In the genomic region with DNA sequence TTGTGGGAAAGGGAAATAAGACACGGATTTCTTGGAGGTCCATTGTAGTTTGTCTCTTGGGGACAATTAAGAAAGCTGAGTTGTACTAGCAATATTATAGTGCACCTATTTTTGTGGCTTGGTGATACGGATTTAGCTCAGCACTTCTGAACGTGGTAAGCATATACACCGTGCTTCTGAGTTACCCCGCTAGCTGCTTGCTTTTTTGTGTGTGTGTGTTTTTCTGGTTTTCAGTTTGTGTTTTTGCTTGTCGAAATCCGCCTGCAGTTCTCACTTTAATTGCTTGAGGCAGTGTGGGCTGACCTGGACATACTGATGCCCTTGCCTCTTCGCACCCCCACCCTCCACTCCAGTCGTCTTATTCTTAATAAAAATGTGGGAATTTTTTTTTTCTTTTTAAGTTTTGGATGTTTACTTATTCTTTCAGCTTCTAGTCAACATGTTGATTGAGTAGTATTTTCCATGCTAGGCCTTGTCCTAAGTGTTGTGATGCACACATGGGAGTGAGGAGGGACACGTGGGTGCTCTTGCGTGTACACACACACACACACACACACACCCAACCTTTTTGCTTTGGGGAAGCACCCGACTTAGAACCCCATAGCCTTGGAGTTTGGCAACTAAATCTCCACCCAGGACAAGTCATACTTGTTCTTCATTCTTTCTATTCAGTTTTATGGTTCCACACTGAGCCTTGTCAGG, we compare ENCODE assay signal across 8 mouse cellular contexts. TPM values are rescaled to one million over a fixed set of nuclear protein-coding genes. Genes with fewer than 3 reads are reported as not detected.
DNase-seq lines count a peak whose midpoint lies in the region; ATAC-seq and TF ChIP-seq lines count a peak whose summit lies in the region.

No protein-coding gene starts in this region.

- TF ChIP-seq RAD21 in CH12.LX (IDR thresholded peaks at IDR 0.05; ENCODE audit: low read depth, low read length), result no peak

- peak overlapping the region; percentile 75 for H3K9ac ChIP-seq in CH12.LX (ENCODE audit: insufficient read depth, low read depth)
- peak overlapping the region; percentile 90 for H3K9ac ChIP-seq in limb, embryonic 13.5 days
- peak overlapping the region; percentile 83 for H3K9ac ChIP-seq in neural tube, embryonic 13.5 days

- 29% methylated on average over 12 of the region's 12 CpGs for WGBS in forebrain, embryonic 10.5 days
- 21% methylated on average over 12 of the region's 12 CpGs for WGBS in limb, embryonic 13.5 days
- WGBS in neural tube, embryonic 13.5 days, result 13% methylated on average over 12 of the region's 12 CpGs

- TF ChIP-seq EP300 in CH12.LX (IDR thresholded peaks at IDR 0.05; ENCODE audit: low read length), result no peak

- in situ Hi-C loops in CH12.LX (cut with MboI; ENCODE audit: low pct_ligation_motif_present, low pct_unique_long_range_greater_than_20kb, low sequenced_read_pairs), result no loop called here

- dilution Hi-C loops in CH12.LX (cut with MboI; ENCODE audit: extremely low pct_ligation_motif_present, extremely low pct_unique_long_range_greater_than_20kb, low sequenced_read_pairs), result no loop called here

- DNase-seq in embryo, embryonic 10 days (ENCODE audit: low spot score), result peak; percentile 28
- DNase-seq in embryo, embryonic 9.5 days (ENCODE audit: extremely low spot score), result no peak
- no peak for DNase-seq in CH12.LX (ENCODE audit: extremely low read depth)
- peak; percentile 17 for DNase-seq in forebrain, embryonic 10.5 days (ENCODE audit: extremely low spot score, low spot score)
- no peak for DNase-seq in cerebellum, postnatal 4 days (ENCODE audit: low spot score in 2 of 2)

- H3K27ac ChIP-seq in CH12.LX (ENCODE audit: insufficient read depth, low read depth), result no peak overlapping the region
- peak overlapping the region; percentile 94 for H3K27ac ChIP-seq in forebrain, embryonic 10.5 days
- H3K27ac ChIP-seq in limb, embryonic 13.5 days, result peak overlapping the region; percentile 81; the same call in 1 of the 2 replicates
- peak overlapping the region; percentile 90 for H3K27ac ChIP-seq in neural tube, embryonic 13.5 days (replicated peaks)

- H3K4me2 ChIP-seq in CH12.LX (ENCODE audit: insufficient read depth, low read depth, poor library complexity, severe bottlenecking), result peak overlapping the region; percentile 69
- H3K4me2 ChIP-seq in limb, embryonic 13.5 days (replicated peaks), result peak overlapping the region; percentile 78
- peak overlapping the region; percentile 74 for H3K4me2 ChIP-seq in neural tube, embryonic 13.5 days

- H3K27me3 ChIP-seq in CH12.LX (replicated peaks), result peaks cover 20% of the 10 kb centered on the region
- H3K27me3 ChIP-seq in forebrain, embryonic 10.5 days (ENCODE audit: poor library complexity, severe bottlenecking), result no peaks in the 10 kb centered on the region
- H3K27me3 ChIP-seq in limb, embryonic 13.5 days, result no peaks in the 10 kb centered on the region
- H3K27me3 ChIP-seq in neural tube, embryonic 13.5 days, result no peaks in the 10 kb centered on the region

- 0 out of 2 replicates have a peak, but pooled peaks have one; percentile 5 for ATAC-seq in limb, embryonic 13.5 days (ENCODE audit: low FRiP score, low read depth)
- no peak for ATAC-seq in neural tube, embryonic 13.5 days (ENCODE audit: low read depth)
- no peak for ATAC-seq in activated CD4-positive, CD25-positive, alpha-beta regulatory T cell, adult 4 months

- no peak; a peak in 1 of 4 replicates for TF ChIP-seq CTCF in CH12.LX (conservative IDR thresholded peaks at IDR 0.05 in 1 of 2, IDR thresholded peaks at IDR 0.05 in 1 of 2; ENCODE audit: low read depth in 2 of 2, low read length in 2 of 2)

- no peaks in the 10 kb centered on the region; the same call in 1 of the 2 replicates for H3K79me2 ChIP-seq in CH12.LX (replicated peaks; ENCODE audit: control insufficient read depth, extremely low read depth, insufficient read depth, poor library complexity, severe bottlenecking)

- no peak for TF ChIP-seq POLR2A in CH12.LX (IDR thresholded peaks at IDR 0.05; ENCODE audit: low read depth, low read length)

- H3K4me1 ChIP-seq in CH12.LX (ENCODE audit: control insufficient read depth in 1 of 2, insufficient read depth in 2 of 2), result peaks cover 2 to 5% of the 10 kb centered on the region in 2 experiments; a peak in 2 of 4 replicates
- H3K4me1 ChIP-seq in forebrain, embryonic 10.5 days, result peaks cover 45% of the 10 kb centered on the region
- H3K4me1 ChIP-seq in limb, embryonic 13.5 days, result peaks cover 13% of the 10 kb centered on the region
- H3K4me1 ChIP-seq in neural tube, embryonic 13.5 days (replicated peaks), result peaks cover 30% of the 10 kb centered on the region

- peaks cover 2 to 6% of the 10 kb centered on the region in 2 experiments for H3K36me3 ChIP-seq in CH12.LX (replicated peaks in 1 of 2; ENCODE audit: control insufficient read depth in 1 of 2, insufficient read depth in 1 of 2, low read length in 1 of 2)
- peaks cover 29% of the 10 kb centered on the region for H3K36me3 ChIP-seq in forebrain, embryonic 10.5 days (replicated peaks)
- H3K36me3 ChIP-seq in limb, embryonic 13.5 days, result peaks cover 29% of the 10 kb centered on the region
- peaks cover 29% of the 10 kb centered on the region for H3K36me3 ChIP-seq in neural tube, embryonic 13.5 days

- H3K4me3 ChIP-seq in CH12.LX (replicated peaks in 1 of 3; ENCODE audit: low read depth in 2 of 3, low read length in 2 of 3, poor library complexity in 1 of 3), result peak overlapping the region; percentile 80 to 85 (median 81)
- H3K4me3 ChIP-seq in forebrain, embryonic 10.5 days, result peak overlapping the region; percentile 93
- peak overlapping the region; percentile 85 for H3K4me3 ChIP-seq in limb, embryonic 13.5 days
- peak overlapping the region; percentile 69 for H3K4me3 ChIP-seq in neural tube, embryonic 13.5 days

- H3K9me3 ChIP-seq in CH12.LX (replicated peaks; ENCODE audit: low read length), result no peaks in the 10 kb centered on the region
- no peaks in the 10 kb centered on the region for H3K9me3 ChIP-seq in forebrain, embryonic 10.5 days
- no peaks in the 10 kb centered on the region for H3K9me3 ChIP-seq in limb, embryonic 13.5 days
- no peaks in the 10 kb centered on the region for H3K9me3 ChIP-seq in neural tube, embryonic 13.5 days

TF ChIP-seq in CH12.LX, 34 proteins besides CTCF, POLR2A, EP300 and RAD21:
- TF ChIP-seq TBP (conservative IDR thresholded peaks at IDR 0.05; ENCODE audit: low read depth, low read length), result 0 out of 2 replicates have a peak, but pooled peaks have one; percentile 17
- peak; percentile 51; the same call in 1 of the 2 replicates for TF ChIP-seq MYC (IDR thresholded peaks at IDR 0.05; ENCODE audit: low read depth, low read length)
- TF ChIP-seq MXI1 (IDR thresholded peaks at IDR 0.05; ENCODE audit: low read depth, low read length), result peak; percentile 45; the same call in 1 of the 2 replicates
- peak; percentile 58 for TF ChIP-seq MAX (IDR thresholded peaks at IDR 0.05; ENCODE audit: low read length)
- TF ChIP-seq CHD1 (IDR thresholded peaks at IDR 0.05; ENCODE audit: low read depth, low read length), result no peak

RNA-seq across cellular contexts. Expression of gene Sccpdh, which starts 1.0 kb away (rescaled TPM):
- 16.7 and 22.2 TPM in 2 replicates for total RNA-seq in CH12.LX (2012; rRNA removed)
- 18.9 and 21.9 TPM in 2 replicates for total RNA-seq in CH12.LX (2014; rRNA removed)
- 9.5 and 10.3 TPM in 2 replicates for polyA plus RNA-seq in CH12.LX (2012; ENCODE audit: insufficient read length, low read depth)
- 67.8 and 70.1 TPM in 2 replicates for polyA plus RNA-seq in forebrain, embryonic 10.5 days (2016; fragmentation: Nextera tagmentation; extraction: Ambion mirVana)
- 86.9 and 88.0 TPM in 2 replicates for polyA plus RNA-seq in limb, embryonic 13.5 days (2015; fragmentation: Nextera tagmentation; extraction: Ambion mirVana)
- polyA plus RNA-seq in neural tube, embryonic 13.5 days (2015; fragmentation: Nextera tagmentation; extraction: Ambion mirVana), result 156 and 157 TPM in 2 replicates
- 1 to 10 TPM; 5.9 to 7.6 TPM for polyA plus RNA-seq in activated CD4-positive, CD25-positive, alpha-beta regulatory T cell, adult 4 months (2017; shearing (Covaris generic))

Comparison
In these comparisons a context has a peak if more than half of its experiments do, and no peak if none do; other contexts are left out.
1. DNase-seq: peak in embryo, embryonic 10 days (single experiment) and forebrain, embryonic 10.5 days (single experiment); none in embryo, embryonic 9.5 days (single experiment), CH12.LX (single experiment) and cerebellum, postnatal 4 days (0 of 2).
2. Peak in every context shown above with its lines, with median percentiles within 50 percentile points of each other: H3K4me2 ChIP-seq, H3K4me3 ChIP-seq and H3K9ac ChIP-seq.